Mouse (Mus musculus) heart, embryonic 11.5 days (tissue): ENCODE measurements at regions not wholly inside any gene's neighbourhood (a gene's known extent, or its start where the extent isn't known, plus 50 kb on each side); places are given as distances from the start of the nearest gene placed in this dataset.

Source experiments
- ATAC-seq: fragments of 200-750 bp; cut with Nextera tagmentation; replicated peaks from 2 replicates; pipeline ENCODE4 v1.8.0; 2017; ENCODE audit warnings: moderate library complexity; ENCODE audit not compliant: insufficient number of reproducible peaks, low FRiP score, low TSS enrichment
- H3K27ac ChIP-seq: fragments of 300-500 bp; sonication (generic); 2 replicates; pipeline ENCODE4 v1.5.1; 2014; ENCODE audit warnings: mild to moderate bottlenecking, low read depth, low read length
- H3K27me3 ChIP-seq: fragments of 300-500 bp; sonication (generic); 2 replicates; pipeline ENCODE4 v1.6.1; 2014; ENCODE audit warnings: mild to moderate bottlenecking, low read length, mixed read lengths; ENCODE audit not compliant: control insufficient read depth, insufficient read depth
- H3K36me3 ChIP-seq: fragments of 300-500 bp; sonication (generic); 2 replicates; pipeline ENCODE4 v1.6.1; 2014; ENCODE audit warnings: mild to moderate bottlenecking, low read length, moderate library complexity, mixed read lengths; ENCODE audit not compliant: control insufficient read depth, insufficient read depth
- H3K4me1 ChIP-seq: fragments of 300-500 bp; sonication (generic); 2 replicates; pipeline ENCODE4 v1.6.1; 2014; ENCODE audit warnings: low read length; ENCODE audit not compliant: control insufficient read depth, insufficient read depth
- H3K4me2 ChIP-seq: fragments of 300-500 bp; sonication (generic); 2 replicates; pipeline ENCODE4 v1.6.1; 2014; ENCODE audit warnings: mild to moderate bottlenecking, moderate library complexity
- H3K4me3 ChIP-seq: fragments of 300-500 bp; sonication (generic); 2 replicates; pipeline ENCODE4 v1.5.1; 2014; ENCODE audit warnings: low read depth, low read length
- H3K9ac ChIP-seq: fragments of 300-500 bp; sonication (generic); 2 replicates; pipeline ENCODE4 v1.6.1; 2014; ENCODE audit warnings: mild to moderate bottlenecking, low read depth, low read length, moderate library complexity
- H3K9me3 ChIP-seq: fragments of 300-500 bp; sonication (generic); replicated peaks from 2 replicates; pipeline ENCODE4 v1.6.1; 2016; ENCODE audit warnings: low read length; ENCODE audit not compliant: control insufficient read depth
- WGBS: fragments of 180-500 bp; shearing (Covaris S2); extraction: QIAGEN DNeasy Blood & Tissue Kit; methylation state at CpG from one replicate; pipeline ENCODE4 v1.1.7; 2014; ENCODE audit not compliant: insufficient replicate concordance; 5-methylcytosine and 5-hydroxymethylcytosine counted together

GRCm38 (mm10) chr17:50438960-50439359 lies 70.2 kb upstream of the Plcl2 start:
- Histone ChIP-seq H3K9me3 (no peaks in the 10 kb centered on the region), H3K4me3 (no peak overlapping the region), H3K27me3 (no peaks in the 10 kb centered on the region), H3K4me1 (no peaks in the 10 kb centered on the region), H3K9ac (no peak overlapping the region), H3K36me3 (no peaks in the 10 kb centered on the region), H3K27ac (no peak overlapping the region), H3K4me2 (no peak overlapping the region)
- ATAC-seq: no peak
- WGBS: 59% methylated on average over 5 of the region's 5 CpGs

GRCm38 (mm10) chr17:50439365-50439764 lies 69.8 kb upstream of the Plcl2 start:
- WGBS: 78% methylated on average over 3 of the region's 3 CpGs
- Histone ChIP-seq H3K9me3 (no peaks in the 10 kb centered on the region), H3K27ac (no peak overlapping the region), H3K27me3 (no peaks in the 10 kb centered on the region), H3K4me1 (no peaks in the 10 kb centered on the region), H3K9ac (no peak overlapping the region), H3K36me3 (no peaks in the 10 kb centered on the region), H3K4me3 (no peak overlapping the region), H3K4me2 (no peak overlapping the region)
- no peak for ATAC-seq

GRCm38 (mm10) chr17:50442062-50442461 lies 67.1 kb upstream of the Plcl2 start:
- Histone ChIP-seq H3K36me3 (no peaks in the 10 kb centered on the region), H3K27me3 (no peaks in the 10 kb centered on the region), H3K4me3 (no peak overlapping the region), H3K4me2 (no peak overlapping the region), H3K9ac (no peak overlapping the region), H3K27ac (no peak overlapping the region), H3K9me3 (no peaks in the 10 kb centered on the region), H3K4me1 (no peaks in the 10 kb centered on the region)
- 76% methylated on average over 5 of the region's 5 CpGs for WGBS
- ATAC-seq: no peak

GRCm38 (mm10) chr17:50442905-50443304 lies 66.3 kb upstream of the Plcl2 start:
- Histone ChIP-seq H3K9me3 (no peaks in the 10 kb centered on the region), H3K4me2 (no peak overlapping the region), H3K9ac (no peak overlapping the region), H3K36me3 (no peaks in the 10 kb centered on the region), H3K27me3 (no peaks in the 10 kb centered on the region), H3K27ac (no peak overlapping the region), H3K4me1 (no peaks in the 10 kb centered on the region), H3K4me3 (no peak overlapping the region)
- WGBS: 87% methylated on average over 6 of the region's 6 CpGs
- no peak for ATAC-seq

GRCm38 (mm10) chr17:50443376-50444022 lies 65.7 kb upstream of the Plcl2 start:
- Histone ChIP-seq H3K36me3 (no peaks in the 10 kb centered on the region), H3K4me1 (no peaks in the 10 kb centered on the region), H3K27me3 (no peaks in the 10 kb centered on the region), H3K9me3 (no peaks in the 10 kb centered on the region), H3K4me2 (no peak overlapping the region), H3K27ac (no peak overlapping the region), H3K4me3 (no peak overlapping the region), H3K9ac (no peak overlapping the region)
- 78% methylated on average over 6 of the region's 6 CpGs for WGBS
- no peak for ATAC-seq

GRCm38 (mm10) chr17:50444023-50444389 lies 65.2 kb upstream of the Plcl2 start:
- no peak overlapping the region for H3K27ac ChIP-seq
- no peak overlapping the region for H3K4me3 ChIP-seq
- H3K27me3 ChIP-seq: no peaks in the 10 kb centered on the region
- H3K4me1 ChIP-seq: no peaks in the 10 kb centered on the region
- no peak for ATAC-seq
- no peak overlapping the region for H3K4me2 ChIP-seq
- H3K36me3 ChIP-seq: no peaks in the 10 kb centered on the region
- H3K9me3 ChIP-seq: no peaks in the 10 kb centered on the region
- WGBS: 71% methylated on average over 1 of the region's 1 CpGs
- H3K9ac ChIP-seq: no peak overlapping the region

- 76% methylated on average over 6 of the region's 6 CpGs for WGBS
- no peak overlapping the region for H3K27ac ChIP-seq
- no peak overlapping the region for H3K4me3 ChIP-seq
- H3K9me3 ChIP-seq: no peaks in the 10 kb centered on the region
- H3K4me2 ChIP-seq: no peak overlapping the region
- H3K36me3 ChIP-seq: no peaks in the 10 kb centered on the region
- ATAC-seq: no peak
- H3K27me3 ChIP-seq: no peaks in the 10 kb centered on the region
- H3K9ac ChIP-seq: no peak overlapping the region
- H3K4me1 ChIP-seq: no peaks in the 10 kb centered on the region
Measured at GRCm38 (mm10) chr17:50448693-50449092, 60.5 kb upstream of the Plcl2 start.

- Histone ChIP-seq H3K9me3 (no peaks in the 10 kb centered on the region), H3K4me3 (no peak overlapping the region), H3K36me3 (no peaks in the 10 kb centered on the region), H3K4me2 (no peak overlapping the region), H3K9ac (no peak overlapping the region), H3K27me3 (no peaks in the 10 kb centered on the region), H3K4me1 (no peaks in the 10 kb centered on the region), H3K27ac (no peak overlapping the region)
- 75% methylated on average over 3 of the region's 3 CpGs for WGBS
- ATAC-seq: no peak
Measured at GRCm38 (mm10) chr17:50451606-50452005, 57.6 kb upstream of the Plcl2 start.

GRCm38 (mm10) chr17:50453524-50453923 lies 55.7 kb upstream of the Plcl2 start:
- Histone ChIP-seq H3K9ac (no peak overlapping the region), H3K27ac (no peak overlapping the region), H3K27me3 (no peaks in the 10 kb centered on the region), H3K4me3 (no peak overlapping the region), H3K9me3 (no peaks in the 10 kb centered on the region), H3K4me1 (no peaks in the 10 kb centered on the region), H3K4me2 (no peak overlapping the region), H3K36me3 (no peaks in the 10 kb centered on the region)
- no peak for ATAC-seq
